Comparison of ENCODE assay signal across 9 mouse cellular contexts in genomic region chr6:88321879-88322278, GRCm38 (mm10).
A peak's percentile ranks its signal among the peaks of the same experiment; 100 is the strongest.
DNase-seq lines count a peak whose midpoint lies in the region; ATAC-seq and TF ChIP-seq lines count a peak whose summit lies in the region.
"Had no signal": no experiment of that assay in that cellular context is flagged by ENCODE, and none has a peak within 500 bp of the region (broad histone marks: within the 10 kb centered on the region; RNA-seq: fewer than 3 reads in every experiment).

No protein-coding gene starts in this region.

- TF ChIP-seq RAD21 in CH12.LX (IDR thresholded peaks at IDR 0.05; ENCODE audit: low read depth, low read length), result peak; percentile 9

- no peak for TF ChIP-seq CTCF in CH12.LX (conservative IDR thresholded peaks at IDR 0.05 in 1 of 2, IDR thresholded peaks at IDR 0.05 in 1 of 2; ENCODE audit: low read depth in 2 of 2, low read length in 2 of 2)

- H3K4me2 ChIP-seq in CH12.LX (ENCODE audit: insufficient read depth, low read depth, poor library complexity, severe bottlenecking), result no peak overlapping the region
- no peak overlapping the region for H3K4me2 ChIP-seq in embryonic facial prominence, embryonic 15.5 days (replicated peaks)
- H3K4me2 ChIP-seq in limb, embryonic 12.5 days, result no peak overlapping the region
- no peak overlapping the region for H3K4me2 ChIP-seq in hindbrain, embryonic 16.5 days (ENCODE audit: low read length)
- H3K4me2 ChIP-seq: neural tube, embryonic 13.5 days had no signal

- intact Hi-C loops in gastrocnemius, postnatal 36 days (cut with DNase I), result loop anchor here (5.0 kb wide), 2 partner anchors 135 to 210 kb away; no protein-coding TSS in a partner anchor

- DNase-seq in gastrocnemius, adult 18-20 months (ENCODE audit: low spot score), result peak; percentile 13
- no peak for DNase-seq in gastrocnemius, postnatal 36 days
- DNase-seq in CH12.LX (ENCODE audit: extremely low read depth), result no peak
- DNase-seq in urinary bladder, postnatal 25 days (ENCODE audit: low spot score), result peak; percentile 24
- DNase-seq in left cerebral cortex, adult 8-10 months (ENCODE audit: low spot score in 2 of 2), result no peak

- WGBS in embryonic facial prominence, embryonic 15.5 days, result 29% methylated on average over 7 of the region's 7 CpGs
- WGBS in limb, embryonic 12.5 days, result 20% methylated on average over 7 of the region's 7 CpGs
- 62% methylated on average over 7 of the region's 7 CpGs for WGBS in hindbrain, embryonic 16.5 days

- H3K27me3 ChIP-seq in CH12.LX (replicated peaks), result no peaks in the 10 kb centered on the region
- H3K27me3 ChIP-seq in embryonic facial prominence, embryonic 15.5 days, result no peaks in the 10 kb centered on the region
- H3K27me3 ChIP-seq in limb, embryonic 12.5 days, result no peaks in the 10 kb centered on the region
- H3K27me3 ChIP-seq in hindbrain, embryonic 16.5 days (replicated peaks; ENCODE audit: control insufficient read depth, insufficient read depth, low read length), result no peaks in the 10 kb centered on the region
- H3K27me3 ChIP-seq: neural tube, embryonic 13.5 days had no signal

- H3K4me3 ChIP-seq in CH12.LX (replicated peaks in 1 of 3; ENCODE audit: low read depth in 2 of 3, low read length in 2 of 3, poor library complexity in 1 of 3), result no peak overlapping the region
- no peak overlapping the region for H3K4me3 ChIP-seq in embryonic facial prominence, embryonic 15.5 days (replicated peaks)
- H3K4me3 ChIP-seq in limb, embryonic 12.5 days (replicated peaks), result no peak overlapping the region
- no peak overlapping the region for H3K4me3 ChIP-seq in hindbrain, embryonic 16.5 days (ENCODE audit: low read length)
- H3K4me3 ChIP-seq: neural tube, embryonic 13.5 days had no signal

- peak; percentile 54; the same call in 1 of the 2 replicates for ATAC-seq in embryonic facial prominence, embryonic 15.5 days (ENCODE audit: insufficient number of reproducible peaks, low FRiP score, low TSS enrichment, low read depth)
- peak; percentile 47; the same call in 1 of the 2 replicates for ATAC-seq in limb, embryonic 12.5 days (ENCODE audit: insufficient number of reproducible peaks, insufficient read depth, low FRiP score, low TSS enrichment, low read depth)
- no peak for ATAC-seq in hindbrain, embryonic 16.5 days

- H3K36me3 ChIP-seq in CH12.LX (replicated peaks in 1 of 2; ENCODE audit: control insufficient read depth in 1 of 2, insufficient read depth in 1 of 2, low read length in 1 of 2), result peaks cover 6 to 66% of the 10 kb centered on the region in 2 experiments
- H3K36me3 ChIP-seq in embryonic facial prominence, embryonic 15.5 days, result no peaks in the 10 kb centered on the region
- peaks cover 9% of the 10 kb centered on the region for H3K36me3 ChIP-seq in limb, embryonic 12.5 days
- no peaks in the 10 kb centered on the region for H3K36me3 ChIP-seq in hindbrain, embryonic 16.5 days (ENCODE audit: control insufficient read depth, insufficient read depth, low read length)
- H3K36me3 ChIP-seq: neural tube, embryonic 13.5 days had no signal

- H3K9ac ChIP-seq in CH12.LX (ENCODE audit: insufficient read depth, low read depth), result no peak overlapping the region
- H3K9ac ChIP-seq in embryonic facial prominence, embryonic 15.5 days, result no peak overlapping the region
- no peak overlapping the region for H3K9ac ChIP-seq in limb, embryonic 12.5 days (replicated peaks)
- H3K9ac ChIP-seq in hindbrain, embryonic 16.5 days (ENCODE audit: low read depth, low read length), result no peak overlapping the region
- H3K9ac ChIP-seq: neural tube, embryonic 13.5 days had no signal

- dilution Hi-C loops in CH12.LX (cut with MboI; ENCODE audit: extremely low pct_ligation_motif_present, extremely low pct_unique_long_range_greater_than_20kb, low sequenced_read_pairs), result no loop called here

- TF ChIP-seq POLR2A in CH12.LX (IDR thresholded peaks at IDR 0.05; ENCODE audit: low read depth, low read length), result no peak

- no peak for TF ChIP-seq EP300 in CH12.LX (IDR thresholded peaks at IDR 0.05; ENCODE audit: low read length)

- in situ Hi-C loops in CH12.LX (cut with MboI; ENCODE audit: low pct_ligation_motif_present, low pct_unique_long_range_greater_than_20kb, low sequenced_read_pairs), result no loop called here

- no peak overlapping the region for H3K27ac ChIP-seq in CH12.LX (ENCODE audit: insufficient read depth, low read depth)
- no peak overlapping the region for H3K27ac ChIP-seq in embryonic facial prominence, embryonic 15.5 days (replicated peaks)
- peak overlapping the region; percentile 45; the same call in 1 of the 2 replicates for H3K27ac ChIP-seq in limb, embryonic 12.5 days
- H3K27ac ChIP-seq in hindbrain, embryonic 16.5 days (ENCODE audit: low read depth, low read length), result no peak overlapping the region
- H3K27ac ChIP-seq: neural tube, embryonic 13.5 days had no signal

- no peaks in the 10 kb centered on the region for H3K9me3 ChIP-seq in CH12.LX (replicated peaks; ENCODE audit: low read length)
- no peaks in the 10 kb centered on the region for H3K9me3 ChIP-seq in embryonic facial prominence, embryonic 15.5 days (replicated peaks)
- no peaks in the 10 kb centered on the region for H3K9me3 ChIP-seq in limb, embryonic 12.5 days
- H3K9me3 ChIP-seq in hindbrain, embryonic 16.5 days (ENCODE audit: control insufficient read depth, low read length), result no peaks in the 10 kb centered on the region
- H3K9me3 ChIP-seq: neural tube, embryonic 13.5 days had no signal

- no peaks in the 10 kb centered on the region; a peak in 1 of 4 replicates for H3K4me1 ChIP-seq in CH12.LX (ENCODE audit: control insufficient read depth in 1 of 2, insufficient read depth in 2 of 2)
- peaks cover 15% of the 10 kb centered on the region; the same call in 1 of the 2 replicates for H3K4me1 ChIP-seq in embryonic facial prominence, embryonic 15.5 days
- H3K4me1 ChIP-seq in limb, embryonic 12.5 days (replicated peaks), result peaks cover 23% of the 10 kb centered on the region
- H3K4me1 ChIP-seq in hindbrain, embryonic 16.5 days (ENCODE audit: control insufficient read depth, insufficient read depth, low read depth, low read length), result no peaks in the 10 kb centered on the region
- H3K4me1 ChIP-seq: neural tube, embryonic 13.5 days had no signal

- H3K79me2 ChIP-seq in CH12.LX (replicated peaks; ENCODE audit: control insufficient read depth, extremely low read depth, insufficient read depth, poor library complexity, severe bottlenecking), result no peaks in the 10 kb centered on the region

TF ChIP-seq in CH12.LX, 34 proteins besides CTCF, POLR2A, EP300 and RAD21:
- TF ChIP-seq CHD2 (IDR thresholded peaks at IDR 0.05; ENCODE audit: low read length) (no peak), ELF1 (IDR thresholded peaks at IDR 0.05; ENCODE audit: low read depth, low read length) (no peak)
TF ChIP-seq in CH12.LX: peak in this region for 0.

Comparison
In these comparisons a context has a peak if more than half of its experiments do, and no peak if none do; other contexts are left out.
1. DNase-seq: peak in gastrocnemius, adult 18-20 months (single experiment) and urinary bladder, postnatal 25 days (single experiment); none in gastrocnemius, postnatal 36 days (0 of 2), CH12.LX (single experiment) and left cerebral cortex, adult 8-10 months (0 of 2).